Comparison of ENCODE assay signal across 8 mouse cellular contexts in genomic region chr12:107715871-107716270, GRCm38 (mm10).
A peak's percentile ranks its signal among the peaks of the same experiment; 100 is the strongest.
DNase-seq lines count a peak whose midpoint lies in the region; TF ChIP-seq lines count a peak whose summit lies in the region.
"Had no signal": no experiment of that assay in that cellular context is flagged by ENCODE, and none has a peak within 500 bp of the region (broad histone marks: within the 10 kb centered on the region; RNA-seq: fewer than 3 reads in every experiment).

No protein-coding gene starts in this region.

- no peak overlapping the region for H3K4me3 ChIP-seq in gastrocnemius, adult 2 months

- DNase-seq in gastrocnemius, adult 2 months = peak; percentile 31
- DNase-seq in gastrocnemius, postnatal 36 days = no peak
- peak; percentile 27 for DNase-seq in ovary, adult 18-20 months (ENCODE audit: low spot score)
- no peak for DNase-seq in ovary, postnatal 10 days (ENCODE audit: low spot score)
- peak; percentile 61 for DNase-seq in fat pad, adult 2 months (ENCODE audit: extremely low read depth, low read depth, low spot score)
- DNase-seq in skeletal muscle tissue, adult 2 months (ENCODE audit: low read depth, low spot score) = peak; percentile 5
- DNase-seq in layer of hippocampus, adult 18-20 months (ENCODE audit: low spot score in 2 of 2) = no peak
- DNase-seq: kidney, adult 2 months had no signal

- no peak for TF ChIP-seq CTCF in gastrocnemius, adult 2 months (IDR thresholded peaks at IDR 0.05)

- intact Hi-C loops in gastrocnemius, adult 2 months (cut with DNase I) = no loop called here
- intact Hi-C loops in gastrocnemius, postnatal 36 days (cut with DNase I) = no loop called here

- H3K27ac ChIP-seq in gastrocnemius, adult 2 months = no peak overlapping the region

Comparison
In these comparisons a context has a peak if more than half of its experiments do, and no peak if none do; other contexts are left out.
1. DNase-seq: peak in gastrocnemius, adult 2 months (single experiment), ovary, adult 18-20 months (single experiment), fat pad, adult 2 months (single experiment) and skeletal muscle tissue, adult 2 months (single experiment); none in gastrocnemius, postnatal 36 days (0 of 2), ovary, postnatal 10 days (single experiment) and layer of hippocampus, adult 18-20 months (0 of 2).